Mouse (Mus musculus) thymus, adult 2 months (tissue): ENCODE data around the gene Tlk2.

ENCODE experiments used
- CTCF ChIP-seq: fragments of 200-500 bp; IDR thresholded peaks from 2 replicates; pipeline ENCODE4 v1.5.1; 2012; ENCODE audit warnings: mild to moderate bottlenecking, control low read depth, low read length, moderate library complexity, borderline replicate concordance; ENCODE audit not compliant: control insufficient read depth, poor library complexity, insufficient read depth; ENCODE audit errors: extremely low read depth
- POLR2A ChIP-seq: fragments of 200-500 bp; IDR thresholded peaks from 2 replicates; pipeline ENCODE4 v1.6.1; 2012; ENCODE audit warnings: mild to moderate bottlenecking, low read length, control low read depth, moderate library complexity; ENCODE audit not compliant: control insufficient read depth, poor library complexity, insufficient read depth; ENCODE audit errors: extremely low read depth

DNA sequence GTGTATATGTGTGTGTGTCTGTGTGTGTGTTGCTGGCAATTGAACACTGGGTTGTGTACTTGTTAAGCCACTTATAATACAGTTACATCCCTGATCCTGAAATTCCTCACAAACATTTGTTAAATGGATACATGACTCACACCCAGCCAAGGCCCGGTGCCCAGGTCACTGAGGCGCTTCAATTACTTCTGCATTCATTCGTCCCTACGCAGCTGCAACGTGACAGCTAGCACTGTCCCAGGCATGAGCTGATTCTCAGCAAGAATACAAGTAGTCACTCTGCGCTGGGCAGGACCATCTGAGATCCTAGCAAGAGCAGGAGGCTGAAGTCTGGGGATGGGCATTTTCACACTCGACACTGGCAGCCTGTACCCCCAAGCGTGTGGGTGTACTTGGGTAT is 136.7 kb downstream of the Tlk2 start:
- TF ChIP-seq POLR2A: no peak
- no peak for TF ChIP-seq CTCF
